Mouse (Mus musculus): ENCODE results near the gene Dennd1a. TPM values are rescaled to one million over a fixed set of nuclear protein-coding genes. Genes with fewer than 3 reads are reported as not detected.
A peak's percentile ranks its signal among the peaks of the same experiment; 100 is the strongest.

The Dennd1a gene
- 23.1 and 35.3 TPM in 2 replicates for total RNA-seq (2017)

- peak; percentile 72 for ATAC-seq (ENCODE audit: extremely low read depth, insufficient number of reproducible peaks, low FRiP score, poor library complexity, severe bottlenecking)
These were observed at the start of gene Dennd1a for GRCm38 (mm10) chr2:38286733-38287551. Gene Dennd1a, minus strand, starts transcription at chr2:38287390.

- ATAC-seq (ENCODE audit: extremely low read depth, insufficient number of reproducible peaks, low FRiP score, poor library complexity, severe bottlenecking) = no peak
These were observed 49.4 kb upstream of the Dennd1a start for GRCm38 (mm10) chr2:38336606-38337005.

GRCm38 (mm10) chr2:38333586-38334119, 46.5 kb upstream of the Dennd1a start:
- ATAC-seq (ENCODE audit: extremely low read depth, insufficient number of reproducible peaks, low FRiP score, poor library complexity, severe bottlenecking) = no peak

- no peak for ATAC-seq (ENCODE audit: extremely low read depth, insufficient number of reproducible peaks, low FRiP score, poor library complexity, severe bottlenecking)
These were observed 39.5 kb upstream of the Dennd1a start for GRCm38 (mm10) chr2:38326671-38327070.

- no peak for ATAC-seq (ENCODE audit: extremely low read depth, insufficient number of reproducible peaks, low FRiP score, poor library complexity, severe bottlenecking)
These were observed 36.2 kb upstream of the Dennd1a start for GRCm38 (mm10) chr2:38323380-38323779.

- ATAC-seq (ENCODE audit: extremely low read depth, insufficient number of reproducible peaks, low FRiP score, poor library complexity, severe bottlenecking) = no peak
These were observed 33.7 kb upstream of the Dennd1a start for GRCm38 (mm10) chr2:38320911-38321310.

GRCm38 (mm10) chr2:38319086-38319485, 31.9 kb upstream of the Dennd1a start:
- no peak for ATAC-seq (ENCODE audit: extremely low read depth, insufficient number of reproducible peaks, low FRiP score, poor library complexity, severe bottlenecking)

GRCm38 (mm10) chr2:38313399-38313798, 26.2 kb upstream of the Dennd1a start:
- no peak for ATAC-seq (ENCODE audit: extremely low read depth, insufficient number of reproducible peaks, low FRiP score, poor library complexity, severe bottlenecking)

GRCm38 (mm10) chr2:38312921-38313320, 25.7 kb upstream of the Dennd1a start:
- no peak for ATAC-seq (ENCODE audit: extremely low read depth, insufficient number of reproducible peaks, low FRiP score, poor library complexity, severe bottlenecking)

- ATAC-seq (ENCODE audit: extremely low read depth, insufficient number of reproducible peaks, low FRiP score, poor library complexity, severe bottlenecking) = no peak
These were observed 18.0 kb upstream of the Dennd1a start for GRCm38 (mm10) chr2:38305152-38305551.

- ATAC-seq (ENCODE audit: extremely low read depth, insufficient number of reproducible peaks, low FRiP score, poor library complexity, severe bottlenecking) = no peak
These were observed 13.8 kb upstream of the Dennd1a start for GRCm38 (mm10) chr2:38300941-38301340.

- no peak for ATAC-seq (ENCODE audit: extremely low read depth, insufficient number of reproducible peaks, low FRiP score, poor library complexity, severe bottlenecking)
These were observed 8.7 kb upstream of the Dennd1a start for GRCm38 (mm10) chr2:38295939-38296338.

- ATAC-seq (ENCODE audit: extremely low read depth, insufficient number of reproducible peaks, low FRiP score, poor library complexity, severe bottlenecking) = no peak
These were observed 4.3 kb upstream of the Dennd1a start for GRCm38 (mm10) chr2:38291526-38291925.

GRCm38 (mm10) chr2:38288226-38288625, 1.0 kb upstream of the Dennd1a start:
- ATAC-seq (ENCODE audit: extremely low read depth, insufficient number of reproducible peaks, low FRiP score, poor library complexity, severe bottlenecking) = no peak

GRCm38 (mm10) chr2:38286433-38286732, 807 bp downstream of the Dennd1a start:
- no peak for ATAC-seq (ENCODE audit: extremely low read depth, insufficient number of reproducible peaks, low FRiP score, poor library complexity, severe bottlenecking)

- no peak for ATAC-seq (ENCODE audit: extremely low read depth, insufficient number of reproducible peaks, low FRiP score, poor library complexity, severe bottlenecking)
These were observed 1.3 kb downstream of the Dennd1a start for GRCm38 (mm10) chr2:38285781-38286432.

GRCm38 (mm10) chr2:38283961-38284360, 3.2 kb downstream of the Dennd1a start:
- ATAC-seq (ENCODE audit: extremely low read depth, insufficient number of reproducible peaks, low FRiP score, poor library complexity, severe bottlenecking) = no peak

- ATAC-seq (ENCODE audit: extremely low read depth, insufficient number of reproducible peaks, low FRiP score, poor library complexity, severe bottlenecking) = no peak
These were observed 6.8 kb downstream of the Dennd1a start for GRCm38 (mm10) chr2:38280376-38280775.

- no peak for ATAC-seq (ENCODE audit: extremely low read depth, insufficient number of reproducible peaks, low FRiP score, poor library complexity, severe bottlenecking)
These were observed 12.2 kb downstream of the Dennd1a start for GRCm38 (mm10) chr2:38274973-38275372.

GRCm38 (mm10) chr2:38263653-38264052, 23.5 kb downstream of the Dennd1a start:
- ATAC-seq (ENCODE audit: extremely low read depth, insufficient number of reproducible peaks, low FRiP score, poor library complexity, severe bottlenecking) = no peak

All from neutrophil, adult 5-6 weeks (primary cell).